Mouse (Mus musculus): Measurements from ENCODE around the gene Hpse2.

Hpse2 gene

DNA sequence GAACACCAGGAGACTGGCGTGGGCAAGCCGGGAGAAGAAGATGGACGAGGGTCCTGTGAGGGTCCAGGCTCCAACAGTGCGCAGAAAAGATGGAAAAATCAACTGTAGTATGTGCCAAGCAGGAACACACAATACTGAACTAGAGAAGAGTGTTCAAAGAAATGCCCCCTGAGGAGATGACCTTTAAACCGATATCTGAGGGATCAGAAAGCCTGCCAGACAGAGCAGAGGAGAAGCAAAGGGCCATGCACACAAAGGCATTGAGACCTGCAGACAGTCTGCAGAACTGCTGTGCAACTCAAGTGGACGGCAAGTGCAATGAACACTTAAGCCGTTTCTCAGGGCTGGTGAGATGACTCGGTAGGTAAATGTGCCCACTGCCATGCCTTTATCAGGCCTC lies 620.8 kb downstream of the Hpse2 start:
- DNase-seq, result no peak

DNA sequence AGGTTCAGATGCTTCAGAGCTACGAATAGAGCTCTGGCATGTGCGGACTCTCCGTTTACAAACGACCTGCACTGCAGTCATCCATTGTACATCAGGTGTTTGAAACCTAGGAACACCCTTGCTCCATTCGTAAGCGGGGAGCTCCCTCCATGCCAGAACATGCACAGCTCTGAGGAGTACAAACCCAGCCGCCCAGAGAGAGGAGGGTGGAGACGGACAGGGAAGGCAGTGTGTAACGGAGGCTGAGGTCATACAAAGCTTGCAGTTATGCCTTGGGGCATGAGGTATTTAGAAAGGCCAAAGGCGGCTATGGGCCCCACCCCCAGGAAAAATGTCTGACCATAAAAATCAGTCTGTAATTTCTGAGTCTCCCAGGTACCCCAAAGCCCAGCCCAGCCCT lies 623.8 kb downstream of the Hpse2 start:
- no peak for DNase-seq

DNA sequence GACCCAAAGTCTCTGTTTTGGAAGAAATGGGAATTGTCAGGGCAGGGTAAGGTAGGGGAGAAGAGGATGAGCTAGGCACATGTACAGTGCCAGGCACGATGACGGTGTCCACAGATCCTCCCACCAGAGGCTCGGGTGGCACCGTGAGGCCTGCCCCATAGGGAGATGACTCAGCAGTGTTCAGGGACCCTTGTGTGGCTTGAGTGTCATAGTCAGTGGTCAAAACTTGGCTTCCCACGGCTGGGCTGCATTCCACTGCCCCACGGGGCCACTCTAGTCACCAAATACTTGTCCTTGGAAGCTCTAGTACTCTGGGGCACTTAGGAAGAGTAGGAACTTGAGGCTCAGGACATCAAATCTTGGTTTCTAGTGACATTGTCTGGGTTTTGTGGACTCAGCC lies 631.5 kb downstream of the Hpse2 start:
- no peak for DNase-seq

DNA sequence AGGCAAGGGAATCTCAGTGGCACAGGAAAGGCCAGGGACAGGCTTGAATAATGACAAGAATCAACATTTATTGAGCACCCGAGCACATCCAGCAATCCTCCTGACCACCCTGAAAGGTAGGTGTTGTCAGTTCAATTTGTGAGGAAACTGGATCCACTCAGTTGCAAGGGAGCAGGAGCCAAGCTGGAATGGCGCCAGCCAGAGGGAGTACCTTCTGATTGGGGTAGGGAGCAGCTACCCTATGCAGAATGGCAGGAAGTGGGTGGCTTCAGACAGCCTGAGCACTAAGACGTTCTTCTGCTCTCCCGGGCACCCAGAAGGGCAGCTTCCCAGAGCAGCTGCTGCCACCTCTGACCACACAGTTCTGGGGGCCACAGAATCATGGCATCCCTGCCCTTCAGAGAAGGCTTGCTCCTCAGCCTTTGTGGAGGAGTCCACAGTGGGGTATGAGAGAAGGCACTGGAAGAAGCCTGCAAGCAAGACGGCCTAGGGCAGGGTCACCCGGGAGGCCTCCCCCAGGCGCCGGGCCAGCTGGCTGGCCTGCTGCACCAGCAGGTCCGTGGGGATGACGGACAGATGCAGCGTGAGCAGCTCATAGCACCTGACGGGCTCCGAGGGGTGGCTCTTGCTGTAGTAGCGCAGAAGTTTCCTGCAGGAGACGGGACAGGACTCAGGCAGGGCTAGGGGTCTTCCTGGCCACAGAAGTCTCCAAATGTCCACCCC lies 632.8 kb downstream of the Hpse2 start:
- DNase-seq, result no peak

DNA sequence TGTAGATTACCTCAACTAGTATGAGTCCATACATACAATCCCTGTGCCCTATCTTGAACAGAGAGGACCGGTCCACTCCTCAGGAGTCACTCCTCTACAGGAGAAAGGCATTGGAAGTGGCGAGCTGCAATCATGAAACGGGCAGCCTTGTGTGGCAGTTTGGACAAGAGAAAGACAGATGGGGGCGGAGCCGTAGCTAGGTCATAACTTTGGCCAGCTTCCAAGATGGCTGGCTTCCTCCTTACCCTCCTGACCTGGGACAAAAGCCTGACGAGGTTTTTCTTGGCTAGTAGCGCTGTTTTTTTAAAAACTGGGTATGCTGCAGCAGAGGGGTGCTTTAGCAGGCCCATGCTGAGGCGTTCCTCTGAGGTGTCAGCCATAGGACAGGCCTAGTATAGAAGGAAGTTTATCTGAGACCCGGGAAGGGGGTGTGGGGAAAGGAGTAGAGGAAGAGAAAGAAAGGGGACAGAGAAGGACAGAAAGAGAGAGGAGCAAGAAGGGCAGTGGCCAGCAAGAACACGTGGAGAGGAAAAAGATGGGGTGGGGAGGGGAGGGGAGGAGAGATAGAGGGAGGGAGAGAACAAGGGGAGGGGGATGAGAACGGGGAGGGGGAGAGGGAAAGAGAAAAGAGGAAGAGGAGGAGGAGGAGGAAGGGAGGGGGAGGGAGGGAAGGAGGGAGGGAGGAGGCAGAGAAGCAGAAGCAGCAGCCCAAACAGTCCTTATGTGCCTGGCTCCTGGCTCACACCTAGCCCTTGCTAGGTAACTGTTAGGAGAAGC lies 634.8 kb downstream of the Hpse2 start:
- DNase-seq, result no peak

DNA sequence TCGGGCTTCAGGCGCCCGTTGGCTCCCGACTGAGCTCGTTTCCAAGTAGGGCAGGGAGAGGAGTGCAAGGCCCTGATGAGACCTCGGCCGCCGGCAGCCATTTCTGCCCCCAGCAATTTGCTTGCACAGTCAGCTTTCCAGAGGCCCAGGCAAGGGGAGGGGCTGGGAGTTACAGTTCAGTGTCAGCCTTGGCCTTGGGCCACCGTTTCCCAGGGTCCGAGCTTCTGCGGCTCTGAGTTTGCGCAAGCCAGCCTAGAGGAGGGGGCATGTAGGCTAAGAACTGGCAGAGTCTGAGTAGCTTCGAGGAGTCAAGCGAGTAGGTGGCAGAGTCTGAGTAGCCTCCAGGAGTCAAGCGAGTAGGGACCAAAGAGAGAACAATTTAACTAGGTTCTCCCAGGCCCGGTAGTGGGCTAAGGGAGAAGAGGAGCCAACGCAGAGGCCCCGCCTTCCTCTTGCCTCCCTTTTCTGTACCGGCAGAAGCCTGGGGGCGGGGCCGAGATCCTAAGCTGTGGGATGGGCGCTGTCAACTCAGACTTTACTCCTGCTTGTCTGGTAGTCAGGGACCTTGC lies 635.7 kb downstream of the Hpse2 start, which contains the start of gene Pyroxd2:
Gene Pyroxd2 (minus strand): TSS at position 413 of the 569 bp plus-strand sequence.
- peak; percentile 23 for DNase-seq

DNA sequence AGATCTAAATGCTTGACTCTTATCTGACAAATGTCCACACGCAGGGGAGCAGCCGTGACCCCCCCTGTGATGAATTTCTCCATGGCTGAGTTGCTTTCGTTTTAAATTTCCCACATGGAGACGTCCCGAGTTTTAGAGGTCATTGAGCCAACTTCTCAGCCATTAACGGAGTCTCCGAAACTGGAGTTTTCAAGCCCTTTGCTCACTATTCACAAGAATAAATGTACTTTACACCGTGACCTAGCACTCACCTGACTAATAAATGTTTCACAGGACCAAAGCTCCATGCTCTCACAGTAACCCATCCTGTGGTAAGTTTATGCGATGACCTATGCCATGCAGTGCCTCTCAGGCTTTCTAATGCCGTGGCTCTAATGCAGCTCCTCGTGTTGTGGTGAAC lies 638.0 kb downstream of the Hpse2 start:
- no peak for DNase-seq

DNA sequence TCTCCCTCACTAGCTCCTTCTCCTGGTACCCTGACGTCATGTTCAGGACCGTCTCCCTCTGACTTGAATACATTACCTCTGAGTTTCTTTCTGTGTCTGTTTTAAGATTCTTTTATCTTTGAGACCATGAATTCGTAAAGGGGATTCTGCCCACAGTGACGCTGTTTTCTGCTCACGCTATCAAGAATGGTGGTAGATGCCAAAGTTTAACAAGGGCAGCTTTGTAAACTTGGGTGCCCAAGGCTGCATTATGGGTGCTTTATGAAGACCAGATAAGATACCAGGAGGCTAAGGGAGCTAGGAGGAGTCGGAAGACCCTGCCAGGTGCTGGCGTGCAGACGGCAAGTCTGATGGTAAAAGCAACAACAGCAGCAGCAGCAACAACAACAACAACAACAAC lies 641.5 kb downstream of the Hpse2 start:
- DNase-seq, result no peak

DNA sequence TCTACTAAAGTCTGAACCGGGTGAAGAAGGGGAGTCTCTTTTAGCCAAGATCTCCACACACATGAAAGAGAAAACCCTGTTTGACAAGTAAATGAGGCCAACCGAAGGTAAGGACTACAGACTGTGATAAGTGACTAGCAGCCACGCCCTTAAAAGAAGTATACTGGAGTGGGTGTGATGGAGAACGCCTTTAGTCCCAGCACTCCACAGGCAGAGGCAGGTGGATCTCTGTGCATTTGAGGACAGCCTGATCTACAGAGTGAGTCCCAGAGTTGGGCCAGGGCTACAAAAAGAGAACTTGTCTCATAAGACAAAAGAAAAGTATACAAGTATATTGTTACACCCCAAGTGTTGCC lies 642.3 kb downstream of the Hpse2 start:
- DNase-seq, result no peak

DNA sequence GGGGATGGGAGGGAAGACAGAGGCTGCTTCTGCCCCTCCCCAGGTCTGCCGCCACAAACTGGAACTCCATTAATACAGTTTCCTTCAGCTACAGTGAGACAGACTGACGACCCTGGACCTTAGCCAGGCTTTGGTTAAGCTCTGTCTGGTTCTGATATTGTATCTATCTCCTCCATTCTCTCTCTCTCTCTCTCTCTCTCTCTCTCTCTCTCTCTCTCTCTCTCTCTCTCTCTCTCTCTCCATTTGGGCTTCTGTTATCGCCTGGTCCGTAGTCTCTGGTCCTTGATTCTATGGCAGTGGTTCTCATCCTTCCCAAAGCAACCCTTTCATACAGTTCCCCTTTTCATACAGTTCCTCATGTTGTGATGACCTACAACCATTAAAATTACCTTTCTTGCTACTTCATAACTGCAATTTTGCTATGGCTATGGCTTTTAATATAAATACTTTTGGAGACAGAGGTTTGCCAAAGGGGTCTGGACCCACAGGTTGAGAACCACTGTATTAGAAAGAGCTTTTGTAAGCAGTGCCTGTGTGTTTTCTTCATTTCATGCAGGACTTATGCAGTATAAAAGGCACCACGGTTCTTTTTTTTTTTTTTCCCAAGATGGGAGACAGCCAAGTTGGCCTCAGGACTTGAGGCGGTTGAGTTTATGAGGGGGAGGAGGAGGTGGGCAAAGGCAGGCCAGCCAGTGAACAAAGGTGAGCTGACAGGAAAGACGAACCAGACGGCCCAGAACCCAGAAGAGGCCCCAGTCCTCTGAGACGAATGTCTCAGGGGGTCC lies 642.9 kb downstream of the Hpse2 start:
- DNase-seq, result no peak

DNA sequence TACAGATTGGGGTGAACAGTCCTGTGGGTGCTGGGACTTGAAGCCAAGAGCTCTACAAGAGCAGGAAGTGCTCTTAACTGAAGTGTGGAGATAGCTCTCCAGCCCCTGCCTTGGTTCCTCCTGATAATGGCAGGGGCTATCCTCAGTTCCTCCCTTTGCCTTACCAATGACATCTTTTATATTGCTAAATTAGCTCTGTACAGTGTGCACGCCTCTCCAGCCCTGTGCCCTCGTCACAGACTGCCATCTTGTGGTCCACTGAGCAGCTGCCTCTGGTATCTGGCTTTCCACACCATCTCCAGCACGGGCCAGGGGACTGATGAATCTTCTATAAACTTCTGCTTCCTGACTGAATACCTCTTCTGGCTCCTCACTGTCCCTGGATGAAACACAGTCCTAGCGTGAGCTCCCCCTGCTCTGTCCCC lies 644.0 kb downstream of the Hpse2 start:
- DNase-seq, result no peak

DNA sequence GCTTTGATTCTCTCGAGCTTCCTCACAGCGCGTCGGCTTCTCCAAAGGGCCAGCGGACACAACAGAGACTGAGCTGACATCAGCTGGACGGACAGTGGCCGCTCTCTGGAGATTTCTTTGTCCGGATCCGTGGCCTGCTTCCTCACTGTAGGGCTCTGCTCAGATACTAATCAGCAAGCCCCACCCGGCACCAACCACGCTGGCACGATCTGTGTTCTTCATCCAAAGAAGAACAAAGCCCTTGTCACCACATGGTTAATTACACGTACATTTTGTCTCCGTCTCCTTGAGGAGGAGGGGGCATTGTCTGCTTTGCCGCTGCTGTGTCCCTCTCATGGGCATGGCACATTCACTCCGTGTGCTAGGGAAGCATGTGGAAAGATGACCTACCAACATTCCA lies 644.9 kb downstream of the Hpse2 start:
- DNase-seq, result no peak

DNA sequence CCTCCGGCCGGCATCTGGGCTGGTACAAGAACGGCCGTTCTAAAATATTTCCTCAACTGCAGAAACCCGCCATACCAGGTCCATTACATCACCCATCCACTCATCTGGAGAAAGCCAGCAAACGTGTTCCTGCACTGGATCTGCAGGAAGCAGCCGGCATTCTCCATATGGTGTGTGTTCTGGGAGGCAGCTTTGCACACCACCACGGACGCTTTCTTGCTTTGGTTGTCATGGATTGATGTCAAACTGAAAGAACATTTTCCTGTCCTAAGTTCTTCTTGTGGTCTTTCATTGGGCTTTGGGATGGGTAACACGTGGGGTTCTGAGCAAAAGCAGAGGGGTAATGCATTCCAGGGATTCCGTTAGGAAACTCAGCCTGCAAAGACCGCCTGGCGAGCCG lies 646.3 kb downstream of the Hpse2 start:
- DNase-seq, result no peak

DNA sequence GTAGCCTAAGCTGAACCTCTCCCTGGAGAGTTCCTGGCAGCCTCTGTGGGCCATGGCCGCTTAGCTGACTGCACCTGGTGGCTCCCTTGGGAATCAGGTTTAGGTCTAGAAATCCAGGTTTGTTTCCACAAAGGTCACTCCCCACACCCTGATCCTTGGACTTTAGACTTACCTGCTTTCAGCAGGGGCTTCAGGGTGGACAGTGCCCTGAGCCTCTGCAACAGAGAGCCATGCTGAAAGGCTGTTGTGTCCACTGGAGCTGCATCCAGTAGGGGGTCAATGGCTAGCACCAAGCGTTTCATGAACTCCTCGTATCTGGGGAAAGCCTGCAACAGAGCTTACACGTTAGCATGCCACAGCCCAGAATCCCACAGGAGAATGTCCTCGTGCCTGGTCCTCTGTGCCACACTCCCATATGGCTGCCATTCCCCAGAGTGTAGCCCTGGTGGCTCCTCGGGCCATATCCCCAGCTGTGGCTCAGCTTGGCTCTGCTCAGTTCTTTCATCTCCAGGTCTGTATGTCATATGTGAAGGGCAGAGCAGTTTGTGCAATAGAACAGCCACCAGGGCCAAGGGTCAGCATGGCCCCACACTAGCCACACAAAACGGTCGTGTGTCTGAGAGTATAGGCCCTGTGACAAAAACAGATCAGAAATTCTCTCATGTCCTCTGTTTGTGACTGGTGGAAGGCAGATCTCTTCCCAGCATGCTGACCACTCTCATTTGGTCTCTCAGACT lies 647.8 kb downstream of the Hpse2 start:
- no peak for DNase-seq

DNA sequence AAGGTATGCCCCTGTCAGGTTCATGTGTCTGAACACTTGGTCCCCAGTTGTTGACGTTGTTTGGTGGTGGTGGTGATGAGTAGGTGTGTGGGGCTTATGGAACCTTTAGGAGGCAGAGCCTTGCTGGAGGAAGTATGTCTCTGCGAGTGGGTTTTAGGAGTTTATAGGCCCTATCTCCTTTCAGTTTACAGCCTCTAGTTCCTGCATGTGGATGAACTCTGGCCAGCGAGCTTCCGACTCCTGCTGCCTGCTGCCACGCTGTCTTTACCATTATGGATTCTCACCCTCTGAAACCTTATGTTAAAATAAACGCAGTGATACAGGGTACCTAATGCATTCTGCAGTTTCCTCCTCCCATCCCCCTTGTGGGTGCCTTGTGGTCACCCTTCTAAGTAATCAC lies 648.4 kb downstream of the Hpse2 start:
- DNase-seq, result no peak

DNA sequence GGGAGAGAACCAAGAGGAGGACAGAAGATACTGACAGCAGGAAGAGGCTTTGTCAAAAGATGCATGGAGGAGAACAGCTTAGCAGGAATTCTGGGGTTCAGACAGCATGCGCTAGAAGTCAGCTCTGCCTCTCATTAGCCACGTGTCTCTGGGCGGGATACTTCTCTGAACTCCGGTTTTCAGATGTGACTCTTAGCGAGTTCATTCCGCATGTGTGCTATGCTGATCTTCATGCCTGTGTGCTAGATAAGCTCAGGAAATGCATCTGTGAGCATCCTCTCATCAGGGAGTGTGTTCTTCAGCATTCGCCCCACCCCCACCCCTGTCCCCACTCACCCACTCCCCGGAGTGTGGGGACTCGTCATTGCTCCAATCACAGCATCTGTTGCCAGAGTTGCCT lies 650.4 kb downstream of the Hpse2 start:
- DNase-seq, result no peak
